Mouse (Mus musculus) gastrocnemius, postnatal 14 days (tissue): ENCODE measurements around the gene Prm1. TPM values are rescaled to one million over a fixed set of nuclear protein-coding genes. Genes with fewer than 3 reads are reported as not detected.
"Not testable (repeated sequence)": the region's sequence is repeated elsewhere in the genome, so short reads cannot be mapped to it uniquely, and the experiment has no call there.

ENCODE experiments used
- DNase-seq: peaks from one replicate; pipeline ENCODE4 v3.0.0; 2021; ENCODE audit warnings: mixed read lengths
- intact Hi-C: fragments of 180-260 bp; cut with DNase I; formaldehyde crosslinking; loops from one replicate; pipeline ENCODE4 v1.15.1; 2025; ENCODE audit warnings: low total_unique reads
- long read RNA-seq, 2 experiments: library from polyadenylated mRNA; stranded (forward); transcript quantifications; one replicate each; pipeline ENCODE4 v2.0.0; 2021
- total RNA-seq, 2 experiments: library from RNA; stranded (reverse); gene quantifications; 2 replicates each; pipeline ENCODE4 v1.2.3; 2021

Prm1 gene
- not detected for total RNA-seq
- long read RNA-seq, experiment 1, result 0 reads
- long read RNA-seq, experiment 2, result 0 reads

GRCm38 (mm10) chr16:10805789-10806527 is at the start of gene Prm1:
Gene Prm1 (minus strand): TSS chr16:10805839.
- intact Hi-C loops, result no loop called here
- DNase-seq, result no peak

- intact Hi-C loops, DNase-seq: not testable (repeated sequence)
Observed at GRCm38 (mm10) chr16:10852216-10852615, 46.6 kb upstream of the Prm1 start.

- intact Hi-C loops, result no loop called here
- no peak for DNase-seq
Observed at GRCm38 (mm10) chr16:10850905-10851304, 45.3 kb upstream of the Prm1 start.

GRCm38 (mm10) chr16:10849965-10850861 is 44.6 kb upstream of the Prm1 start:
- intact Hi-C loops, result no loop called here
- DNase-seq, result peak; percentile 66

GRCm38 (mm10) chr16:10846503-10846902 is 40.9 kb upstream of the Prm1 start:
- DNase-seq, result peak; percentile 76
- intact Hi-C loops, result no loop called here

- intact Hi-C loops, result no loop called here
- no peak for DNase-seq
Observed at GRCm38 (mm10) chr16:10845952-10846351, 40.3 kb upstream of the Prm1 start.

GRCm38 (mm10) chr16:10844319-10844670 is 38.7 kb upstream of the Prm1 start:
- intact Hi-C loops, result no loop called here
- DNase-seq, result no peak

GRCm38 (mm10) chr16:10843486-10844318 is 38.1 kb upstream of the Prm1 start:
- intact Hi-C loops, result no loop called here
- DNase-seq, result no peak

- no peak for DNase-seq
- intact Hi-C loops, result no loop called here
Observed at GRCm38 (mm10) chr16:10842282-10842855, 36.7 kb upstream of the Prm1 start.

GRCm38 (mm10) chr16:10840018-10840417 is 34.4 kb upstream of the Prm1 start:
- intact Hi-C loops, result no loop called here
- DNase-seq, result no peak

- intact Hi-C loops, result no loop called here
- no peak for DNase-seq
Observed at GRCm38 (mm10) chr16:10838487-10839245, 33.0 kb upstream of the Prm1 start.

- DNase-seq, result no peak
- intact Hi-C loops, result no loop called here
Observed at GRCm38 (mm10) chr16:10837903-10838302, 32.3 kb upstream of the Prm1 start.

- intact Hi-C loops, result no loop called here
- DNase-seq, result no peak
Observed at GRCm38 (mm10) chr16:10837250-10837649, 31.6 kb upstream of the Prm1 start.

- no peak for DNase-seq
- intact Hi-C loops, result no loop called here
Observed at GRCm38 (mm10) chr16:10836388-10836787, 30.7 kb upstream of the Prm1 start.

- intact Hi-C loops, result no loop called here
- peak; percentile 88 for DNase-seq
Observed at GRCm38 (mm10) chr16:10834911-10835587, 29.4 kb upstream of the Prm1 start, which contains the start of gene Rmi2. Gene Rmi2 (plus strand): TSS chr16:10835059.

GRCm38 (mm10) chr16:10834542-10834910 is 28.9 kb upstream of the Prm1 start:
- intact Hi-C loops, result no loop called here
- DNase-seq, result no peak

- intact Hi-C loops, result no loop called here
- no peak for DNase-seq
Observed at GRCm38 (mm10) chr16:10828461-10828805, 22.8 kb upstream of the Prm1 start.

GRCm38 (mm10) chr16:10827766-10828460 is 22.3 kb upstream of the Prm1 start:
- intact Hi-C loops, result no loop called here
- no peak for DNase-seq
